Mouse (Mus musculus): ENCODE measurements around the gene S100a7a. TPM values are rescaled to one million over a fixed set of nuclear protein-coding genes. Genes with fewer than 3 reads are reported as not detected.
A peak's percentile ranks its signal among the peaks of the same experiment; 100 is the strongest.

S100a7a gene
- total and polyA plus RNA-seq, 2 experiments from 2014 or later: not detected

DNA sequence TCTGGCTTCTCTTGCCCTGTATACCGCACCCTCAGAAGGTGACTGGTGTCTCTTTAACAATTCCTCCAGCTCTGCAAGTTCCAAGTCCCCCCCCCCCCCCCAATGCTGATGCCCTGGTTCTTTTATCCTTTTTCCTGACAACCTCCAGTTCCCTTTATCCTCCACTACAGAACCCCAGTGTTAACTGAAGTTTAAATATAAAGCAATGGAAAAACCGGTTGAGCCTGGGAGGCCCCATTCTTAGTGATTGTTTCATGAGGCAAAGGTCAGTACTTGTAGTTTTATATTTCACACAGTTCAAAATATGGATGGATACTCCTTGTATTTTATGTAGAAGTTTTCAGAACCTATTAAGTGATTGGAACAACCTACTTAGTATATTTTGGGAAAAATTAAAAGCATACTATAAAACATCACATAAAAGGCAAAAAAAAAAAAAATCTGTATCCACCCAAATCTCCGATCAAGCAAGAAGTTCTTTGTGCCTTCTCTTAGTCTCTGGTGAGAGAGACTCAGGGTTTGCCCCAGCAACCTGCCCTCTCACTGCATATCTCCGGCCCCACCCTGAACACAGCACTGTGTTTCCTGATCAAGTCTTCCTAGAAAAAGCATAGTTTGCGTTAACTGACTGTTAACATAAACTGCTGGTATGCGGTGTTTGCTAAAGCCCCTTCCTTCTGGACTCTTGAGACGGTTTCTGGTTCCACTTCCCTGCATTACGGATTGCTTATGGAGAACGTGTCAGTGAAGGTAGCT is 27.4 kb upstream of the S100a7a start:
- H3K4me1 ChIP-seq (ENCODE audit: insufficient read depth, low read length): peaks cover 8% of the 10 kb centered on the region; the same call in 1 of the 2 replicates
- no peaks in the 10 kb centered on the region for H3K27me3 ChIP-seq (ENCODE audit: insufficient read depth, low read length)
- no peaks in the 10 kb centered on the region for H3K9me3 ChIP-seq (ENCODE audit: low read length)
- H3K36me3 ChIP-seq (ENCODE audit: insufficient read depth, low read length): no peaks in the 10 kb centered on the region
- 78% methylated on average over 9 of the region's 9 CpGs for WGBS
- no peak for DNase-seq (ENCODE audit: low spot score)
- H3K4me3 ChIP-seq (ENCODE audit: low read length): no peak overlapping the region
- no peak for ATAC-seq
- no peak overlapping the region for H3K27ac ChIP-seq
- H3K4me2 ChIP-seq (ENCODE audit: low read depth, low read length): no peak overlapping the region
- H3K9ac ChIP-seq (replicated peaks; ENCODE audit: low read length): no peak overlapping the region
- TF ChIP-seq CTCF (IDR thresholded peaks at IDR 0.05; ENCODE audit: low read depth): no peak

DNA sequence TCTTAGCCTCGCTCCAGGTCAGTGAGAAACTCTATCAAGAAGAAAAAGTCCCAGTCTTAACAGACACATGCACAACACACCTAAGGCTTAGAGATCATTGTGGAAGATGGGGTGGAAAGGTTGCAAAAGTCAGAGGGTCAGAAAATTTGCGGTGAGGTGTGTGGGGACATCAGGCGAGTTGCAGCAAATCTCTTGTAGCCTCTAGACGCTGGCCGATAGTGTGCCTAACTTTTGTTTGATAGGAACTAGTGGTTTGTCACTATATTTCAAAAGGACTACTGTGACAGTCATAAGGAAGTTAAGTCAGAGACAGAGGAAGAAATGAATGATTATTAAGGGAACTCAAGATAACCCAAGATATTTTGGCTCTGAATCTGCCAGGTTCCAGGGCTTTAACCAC is 26.5 kb upstream of the S100a7a start:
- DNase-seq (ENCODE audit: low spot score): no peak
- no peaks in the 10 kb centered on the region for H3K9me3 ChIP-seq (ENCODE audit: low read length)
- no peak for ATAC-seq
- 95% methylated on average over 5 of the region's 5 CpGs for WGBS
- H3K4me2 ChIP-seq (ENCODE audit: low read depth, low read length): no peak overlapping the region
- TF ChIP-seq CTCF (IDR thresholded peaks at IDR 0.05; ENCODE audit: low read depth): no peak
- peaks cover 8% of the 10 kb centered on the region; the same call in 1 of the 2 replicates for H3K4me1 ChIP-seq (ENCODE audit: insufficient read depth, low read length)
- H3K36me3 ChIP-seq (ENCODE audit: insufficient read depth, low read length): no peaks in the 10 kb centered on the region
- no peak overlapping the region for H3K27ac ChIP-seq
- no peaks in the 10 kb centered on the region for H3K27me3 ChIP-seq (ENCODE audit: insufficient read depth, low read length)
- no peak overlapping the region for H3K9ac ChIP-seq (replicated peaks; ENCODE audit: low read length)
- no peak overlapping the region for H3K4me3 ChIP-seq (ENCODE audit: low read length)

DNA sequence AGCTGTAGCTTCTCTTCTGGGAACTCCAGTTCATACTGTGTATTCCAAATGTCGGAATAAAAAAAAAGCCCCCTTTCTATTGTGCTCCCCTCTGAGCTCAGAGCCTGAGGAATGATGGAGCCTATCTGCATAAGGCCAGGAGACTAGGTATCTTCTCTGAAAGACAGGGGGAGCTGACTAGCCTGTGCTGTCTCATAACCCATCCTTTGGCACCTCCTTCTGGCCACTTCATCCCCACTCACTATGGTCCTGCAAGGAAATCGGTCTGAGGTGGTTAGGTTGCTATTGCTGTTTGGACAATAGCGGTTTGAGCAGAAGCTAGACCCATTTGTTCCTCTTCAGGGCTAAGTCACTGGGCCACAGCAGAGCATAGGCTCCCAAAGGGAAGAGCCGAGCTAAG is 26.0 kb upstream of the S100a7a start:
- H3K27me3 ChIP-seq (ENCODE audit: insufficient read depth, low read length): no peaks in the 10 kb centered on the region
- H3K4me1 ChIP-seq (ENCODE audit: insufficient read depth, low read length): peaks cover 8% of the 10 kb centered on the region; the same call in 1 of the 2 replicates
- WGBS: 61% methylated on average over 4 of the region's 4 CpGs
- H3K36me3 ChIP-seq (ENCODE audit: insufficient read depth, low read length): no peaks in the 10 kb centered on the region
- H3K4me2 ChIP-seq (ENCODE audit: low read depth, low read length): no peak overlapping the region
- no peaks in the 10 kb centered on the region for H3K9me3 ChIP-seq (ENCODE audit: low read length)
- DNase-seq (ENCODE audit: low spot score) (peak; percentile 40), ATAC-seq (peak; percentile 70)
- no peak overlapping the region for H3K27ac ChIP-seq
- peak; percentile 79 for TF ChIP-seq CTCF (IDR thresholded peaks at IDR 0.05; ENCODE audit: low read depth)
- no peak overlapping the region for H3K4me3 ChIP-seq (ENCODE audit: low read length)
- H3K9ac ChIP-seq (replicated peaks; ENCODE audit: low read length): no peak overlapping the region

DNA sequence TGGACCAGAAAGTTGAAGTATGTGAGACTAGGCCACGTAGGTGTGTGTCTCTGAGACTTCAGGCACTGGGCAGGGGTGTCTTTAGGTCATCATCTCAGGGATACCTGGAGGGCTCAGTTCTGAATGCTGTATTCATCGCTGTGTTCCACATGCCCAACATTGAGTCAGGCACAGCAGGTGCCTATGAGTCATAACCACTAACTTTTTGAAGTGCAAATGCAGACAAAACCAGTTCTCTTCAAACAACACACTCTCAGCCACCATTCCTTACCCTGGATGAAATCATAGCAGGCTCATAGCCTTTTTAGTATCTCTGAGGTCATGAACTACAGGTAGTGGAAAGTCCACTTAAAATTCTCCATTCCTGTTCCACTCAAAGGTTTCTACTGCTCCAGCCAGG is 24.5 kb upstream of the S100a7a start:
- H3K9me3 ChIP-seq (ENCODE audit: low read length): no peaks in the 10 kb centered on the region
- DNase-seq (ENCODE audit: low spot score) (no peak), ATAC-seq (no peak)
- H3K4me3 ChIP-seq (ENCODE audit: low read length): no peak overlapping the region
- no peaks in the 10 kb centered on the region for H3K36me3 ChIP-seq (ENCODE audit: insufficient read depth, low read length)
- TF ChIP-seq CTCF (IDR thresholded peaks at IDR 0.05; ENCODE audit: low read depth): no peak
- 77% methylated on average over 2 of the region's 2 CpGs for WGBS
- H3K9ac ChIP-seq (replicated peaks; ENCODE audit: low read length): no peak overlapping the region
- no peak overlapping the region for H3K27ac ChIP-seq
- H3K27me3 ChIP-seq (ENCODE audit: insufficient read depth, low read length): no peaks in the 10 kb centered on the region
- H3K4me2 ChIP-seq (ENCODE audit: low read depth, low read length): no peak overlapping the region
- H3K4me1 ChIP-seq (ENCODE audit: insufficient read depth, low read length): no peaks in the 10 kb centered on the region

DNA sequence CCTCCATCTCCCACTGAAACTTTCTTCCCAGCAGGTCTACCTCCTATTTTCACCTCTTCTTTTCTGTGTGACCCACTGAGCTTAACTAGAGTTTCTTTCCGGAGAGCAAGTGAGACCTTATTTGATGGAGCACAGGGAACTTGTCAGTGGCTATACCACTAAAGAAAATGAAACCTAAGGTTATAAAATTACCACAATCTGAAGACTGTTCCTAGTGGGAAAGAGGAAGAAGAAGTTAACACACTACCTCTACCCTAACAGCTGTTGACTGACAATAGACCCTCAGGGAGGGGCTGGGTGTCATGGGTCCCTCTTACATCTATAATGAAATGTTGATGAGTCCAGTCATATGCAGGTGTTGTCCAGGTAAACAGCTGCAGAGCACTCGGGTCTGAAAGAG is 21.8 kb upstream of the S100a7a start:
- no peaks in the 10 kb centered on the region for H3K9me3 ChIP-seq (ENCODE audit: low read length)
- no peak for ATAC-seq
- no peak for DNase-seq (ENCODE audit: low spot score)
- no peaks in the 10 kb centered on the region for H3K27me3 ChIP-seq (ENCODE audit: insufficient read depth, low read length)
- WGBS: 84% methylated on average over 2 of the region's 2 CpGs
- H3K9ac ChIP-seq (replicated peaks; ENCODE audit: low read length): no peak overlapping the region
- no peak overlapping the region for H3K27ac ChIP-seq
- H3K4me3 ChIP-seq (ENCODE audit: low read length): no peak overlapping the region
- H3K4me2 ChIP-seq (ENCODE audit: low read depth, low read length): no peak overlapping the region
- H3K4me1 ChIP-seq (ENCODE audit: insufficient read depth, low read length): no peaks in the 10 kb centered on the region
- H3K36me3 ChIP-seq (ENCODE audit: insufficient read depth, low read length): no peaks in the 10 kb centered on the region
- TF ChIP-seq CTCF (IDR thresholded peaks at IDR 0.05; ENCODE audit: low read depth): no peak

DNA sequence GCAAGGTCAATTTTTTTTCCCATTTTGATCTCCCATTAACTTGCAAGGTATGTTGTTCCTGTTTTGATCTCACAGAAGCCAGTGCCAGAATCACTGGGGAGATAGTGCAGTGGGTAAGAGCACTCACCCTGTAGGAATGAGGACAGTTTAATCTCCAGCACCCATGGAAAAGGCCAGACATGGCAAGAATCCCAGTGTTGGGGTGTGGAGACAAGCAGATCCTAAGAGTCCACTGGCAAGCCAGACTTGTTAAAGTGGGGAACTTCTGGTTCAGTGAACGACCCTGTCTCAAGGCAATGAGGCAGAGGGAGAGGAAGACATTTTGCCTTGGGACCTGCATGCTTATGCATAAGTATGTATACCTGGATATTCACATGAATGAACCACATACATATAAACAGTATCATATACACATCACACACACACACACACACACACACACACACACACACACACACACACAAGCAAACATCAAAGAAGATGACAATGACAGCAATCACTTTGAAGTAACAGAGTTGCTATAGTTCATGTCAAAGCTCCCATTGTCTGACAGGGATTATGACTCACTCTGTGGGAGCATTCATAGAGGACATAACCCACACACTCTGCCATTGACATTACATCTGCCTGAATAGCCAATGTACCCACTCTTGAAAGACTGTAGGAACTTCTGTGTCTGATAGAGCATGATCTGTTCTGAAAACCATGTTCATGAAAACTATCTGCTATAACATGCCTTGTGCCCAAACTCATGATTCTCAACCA is 15.1 kb upstream of the S100a7a start:
- H3K27ac ChIP-seq: no peak overlapping the region

More for the DNA sequence above, 15.1 kb upstream of the S100a7a start:
- WGBS: 92% methylated on average over 1 of the region's 1 CpGs
- no peak for ATAC-seq
- no peak for DNase-seq (ENCODE audit: low spot score)
- Histone ChIP-seq H3K36me3 (ENCODE audit: insufficient read depth, low read length) (no peaks in the 10 kb centered on the region), H3K27me3 (ENCODE audit: insufficient read depth, low read length) (no peaks in the 10 kb centered on the region), H3K9ac (replicated peaks; ENCODE audit: low read length) (no peak overlapping the region), H3K4me1 (ENCODE audit: insufficient read depth, low read length) (no peaks in the 10 kb centered on the region), H3K4me3 (ENCODE audit: low read length) (no peak overlapping the region), H3K4me2 (ENCODE audit: low read depth, low read length) (no peak overlapping the region), H3K9me3 (ENCODE audit: low read length) (no peaks in the 10 kb centered on the region)
- TF ChIP-seq CTCF (IDR thresholded peaks at IDR 0.05; ENCODE audit: low read depth): no peak

Data from hindbrain, postnatal 0 days (tissue).